Mouse (Mus musculus) midbrain, embryonic 16.5 days (tissue): ENCODE measurements around the gene Cbr3. TPM values are rescaled to one million over a fixed set of nuclear protein-coding genes. Genes with fewer than 3 reads are reported as not detected.
"Not testable (repeated sequence)": the region's sequence is repeated elsewhere in the genome, so short reads cannot be mapped to it uniquely, and the experiment has no call there.

Experiments used
- ATAC-seq: fragments of 200-750 bp; cut with Nextera tagmentation; 2 replicates; pipeline ENCODE4 v1.8.0; 2017; ENCODE audit warnings: moderate TSS enrichment
- H3K27ac ChIP-seq: fragments of 300-500 bp; sonication (generic); 2 replicates; pipeline ENCODE4 v1.5.1; 2014; ENCODE audit warnings: mild to moderate bottlenecking, low read length, mixed read lengths
- H3K27me3 ChIP-seq: fragments of 300-500 bp; sonication (generic); 2 replicates; pipeline ENCODE4 v1.6.1; 2014; ENCODE audit warnings: low read depth, low read length, mixed read lengths; ENCODE audit not compliant: control insufficient read depth, insufficient read depth
- H3K36me3 ChIP-seq: fragments of 300-500 bp; sonication (generic); 2 replicates; pipeline ENCODE4 v1.6.1; 2014; ENCODE audit warnings: mild to moderate bottlenecking, low read length, moderate library complexity, mixed read lengths; ENCODE audit not compliant: control insufficient read depth, insufficient read depth
- H3K4me1 ChIP-seq: fragments of 300-500 bp; sonication (generic); 2 replicates; pipeline ENCODE4 v1.6.1; 2014; ENCODE audit warnings: mild to moderate bottlenecking, low read length, mixed read lengths; ENCODE audit not compliant: control insufficient read depth, insufficient read depth
- H3K4me2 ChIP-seq: fragments of 300-500 bp; sonication (generic); 2 replicates; pipeline ENCODE4 v1.6.1; 2014; ENCODE audit warnings: mild to moderate bottlenecking, low read length, mixed read lengths
- H3K4me3 ChIP-seq: fragments of 300-500 bp; sonication (generic); 2 replicates; pipeline ENCODE4 v1.5.1; 2014; ENCODE audit warnings: low read depth, mild to moderate bottlenecking, low read length, moderate library complexity, mixed read lengths
- H3K9ac ChIP-seq: fragments of 300-500 bp; sonication (generic); 2 replicates; pipeline ENCODE4 v1.6.1; 2014; ENCODE audit warnings: low read depth, low read length, mixed read lengths
- H3K9me3 ChIP-seq: fragments of 300-500 bp; sonication (generic); replicated peaks from 2 replicates; pipeline ENCODE4 v1.6.1; 2014; ENCODE audit warnings: mild to moderate bottlenecking, low read length, mixed read lengths; ENCODE audit not compliant: control insufficient read depth, poor library complexity, severe bottlenecking
- WGBS: fragments of 180-500 bp; shearing (Covaris S2); extraction: QIAGEN DNeasy Blood & Tissue Kit; methylation state at CpG from one replicate; pipeline ENCODE4 v1.1.7; 2014; 5-methylcytosine and 5-hydroxymethylcytosine counted together
- polyA plus RNA-seq: library from polyadenylated mRNA; unstranded; fragments of >200 nt; fragmentation: Nextera tagmentation; extraction: Ambion mirVana; gene quantifications from 2 replicates; pipeline ENCODE4 v1.2.1, GENCODE M21; 2015

Cbr3 gene
- polyA plus RNA-seq, 1 experiment from 2014 or later: 3.0 TPM

DNA sequence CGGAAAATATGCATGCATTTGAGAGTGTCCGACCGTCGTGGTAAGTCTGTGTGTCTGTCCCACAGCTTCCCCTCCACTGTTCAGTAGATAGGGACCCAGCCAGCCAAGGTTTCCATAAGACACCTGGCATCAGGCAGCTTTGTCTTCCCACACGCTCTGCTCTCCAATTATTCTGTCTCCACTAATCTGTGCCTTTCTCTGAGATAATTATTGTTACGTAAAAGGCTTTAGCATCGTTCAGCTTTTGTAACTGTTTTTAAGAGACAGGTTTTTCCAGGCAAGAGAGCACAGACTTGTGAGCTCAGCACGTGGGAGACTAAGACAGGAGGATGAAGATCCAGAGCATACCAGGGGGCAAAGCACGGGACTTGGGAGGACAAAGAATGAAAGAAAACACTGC lies 3.9 kb upstream of the Cbr3 start:
- H3K27ac ChIP-seq: no peak overlapping the region
- no peak overlapping the region for H3K4me2 ChIP-seq
- no peak overlapping the region for H3K9ac ChIP-seq
- no peak for ATAC-seq
- 48% methylated on average over 9 of the region's 9 CpGs for WGBS
- no peaks in the 10 kb centered on the region for H3K36me3 ChIP-seq
- no peaks in the 10 kb centered on the region; the same call in 1 of the 2 replicates for H3K9me3 ChIP-seq
- H3K4me1 ChIP-seq: peaks cover 13% of the 10 kb centered on the region
- peaks cover 29% of the 10 kb centered on the region for H3K27me3 ChIP-seq
- no peak overlapping the region for H3K4me3 ChIP-seq

DNA sequence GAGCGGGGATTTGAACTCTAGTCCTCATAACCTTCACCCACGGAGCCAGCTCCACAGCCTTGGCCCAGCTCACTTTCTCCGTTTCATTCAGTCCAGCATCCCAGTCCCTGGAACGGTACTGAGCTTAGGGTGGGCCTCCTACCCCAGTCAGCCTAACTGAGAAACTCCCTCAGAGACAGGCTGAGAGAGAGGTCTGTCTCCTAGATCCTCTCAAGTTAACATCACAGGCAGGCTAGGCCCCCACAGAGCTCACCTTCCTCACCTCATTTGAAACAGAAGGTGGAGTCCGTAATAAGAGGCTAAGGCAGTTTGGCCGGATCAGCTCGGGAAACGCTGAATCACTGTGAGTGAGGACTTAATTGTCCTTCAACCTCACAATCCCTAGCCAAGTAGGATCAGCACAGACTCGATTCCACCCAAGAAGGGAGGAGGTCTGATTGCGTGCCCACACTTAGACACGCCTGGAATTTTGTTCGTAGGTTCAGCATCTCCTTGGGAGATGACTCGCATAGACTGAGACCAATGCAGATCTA lies 793 bp upstream of the Cbr3 start:
- WGBS: 21% methylated on average over 13 of the region's 13 CpGs
- no peaks in the 10 kb centered on the region; the same call in 1 of the 2 replicates for H3K9me3 ChIP-seq
- peaks cover 13% of the 10 kb centered on the region for H3K4me1 ChIP-seq
- H3K27me3 ChIP-seq: peaks cover 39% of the 10 kb centered on the region
- H3K27ac ChIP-seq: no peak overlapping the region
- no peak overlapping the region for H3K9ac ChIP-seq
- H3K4me3 ChIP-seq: peak overlapping the region; percentile 36
- peak overlapping the region; percentile 66 for H3K4me2 ChIP-seq
- no peak for ATAC-seq
- H3K36me3 ChIP-seq: no peaks in the 10 kb centered on the region

- Histone ChIP-seq H3K27me3 (peaks cover 39% of the 10 kb centered on the region), H3K9me3 (no peaks in the 10 kb centered on the region), H3K4me1 (peaks cover 13% of the 10 kb centered on the region), H3K27ac (no peak overlapping the region), H3K4me2 (peak overlapping the region; percentile 66), H3K9ac (peak overlapping the region; percentile 42; the same call in 1 of the 2 replicates), H3K36me3 (no peaks in the 10 kb centered on the region), H3K4me3 (peak overlapping the region; percentile 36)
- under 1% methylated on average over 52 of the region's 53 CpGs for WGBS
- peak; percentile 32; the same call in 1 of the 2 replicates for ATAC-seq
Measured at GRCm38 (mm10) chr16:93683508-93684236, 657 bp downstream of the Cbr3 start.

DNA sequence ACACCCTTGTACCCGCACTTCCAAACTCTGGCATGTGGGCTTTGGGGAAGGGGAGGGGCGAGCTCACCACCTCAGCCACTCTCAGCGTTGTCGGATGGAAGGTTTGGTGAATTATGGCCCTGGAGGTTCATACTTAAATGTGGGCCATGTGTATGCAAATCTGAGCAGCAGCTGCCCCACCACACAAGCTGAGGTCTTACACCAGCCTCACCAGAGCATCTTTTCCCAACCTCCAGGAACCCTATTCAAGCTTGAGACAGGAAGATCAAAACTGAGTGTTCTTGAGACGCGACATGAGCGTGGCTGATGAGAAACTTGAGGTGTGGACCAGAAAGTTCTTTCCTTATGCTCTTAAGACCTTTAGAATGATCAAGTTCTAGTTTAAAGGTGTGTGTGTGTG lies 1.4 kb downstream of the Cbr3 start:
- H3K9me3 ChIP-seq: no peaks in the 10 kb centered on the region
- no peak for ATAC-seq
- H3K4me3 ChIP-seq: no peak overlapping the region
- no peak overlapping the region for H3K27ac ChIP-seq
- peak overlapping the region; percentile 66; the same call in 1 of the 2 replicates for H3K4me2 ChIP-seq
- WGBS: 40% methylated on average over 7 of the region's 7 CpGs
- H3K9ac ChIP-seq: no peak overlapping the region
- no peaks in the 10 kb centered on the region for H3K36me3 ChIP-seq
- H3K4me1 ChIP-seq: peaks cover 13% of the 10 kb centered on the region
- H3K27me3 ChIP-seq: peaks cover 39% of the 10 kb centered on the region

DNA sequence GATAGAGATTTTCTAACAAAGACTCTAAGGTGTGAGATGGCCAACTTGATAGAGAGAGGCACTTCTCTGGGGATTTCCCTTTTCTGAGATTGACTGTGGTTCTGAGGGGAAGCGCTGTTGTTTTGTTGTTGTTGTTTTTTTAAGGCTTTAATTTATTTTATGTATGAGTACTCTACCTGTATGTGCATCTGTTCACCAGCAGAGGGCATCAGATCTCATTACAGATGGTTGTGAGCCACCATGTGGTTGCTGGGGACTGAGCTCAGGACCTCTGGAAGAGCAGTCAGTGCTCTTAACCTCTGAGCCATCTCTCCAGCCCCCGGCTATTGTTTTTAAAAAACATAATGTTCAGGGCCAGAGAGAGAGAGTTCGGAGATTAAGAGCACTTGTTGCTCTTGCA lies 2.8 kb downstream of the Cbr3 start:
- 91% methylated on average over 3 of the region's 3 CpGs for WGBS
- H3K9me3 ChIP-seq, H3K4me2 ChIP-seq, H3K36me3 ChIP-seq, H3K27ac ChIP-seq, ATAC-seq, H3K4me3 ChIP-seq, H3K9ac ChIP-seq: not testable (repeated sequence)
- Histone ChIP-seq H3K27me3 (peaks cover 39% of the 10 kb centered on the region), H3K4me1 (peaks cover 13% of the 10 kb centered on the region)

GRCm38 (mm10) chr16:93686421-93686820 lies 3.4 kb downstream of the Cbr3 start:
- no peak overlapping the region for H3K4me2 ChIP-seq
- peaks cover 13% of the 10 kb centered on the region for H3K4me1 ChIP-seq
- H3K4me3 ChIP-seq: no peak overlapping the region
- 81% methylated on average over 5 of the region's 7 CpGs for WGBS
- H3K9me3 ChIP-seq: no peaks in the 10 kb centered on the region
- H3K27ac ChIP-seq: no peak overlapping the region
- H3K27me3 ChIP-seq: peaks cover 36% of the 10 kb centered on the region
- no peak overlapping the region for H3K9ac ChIP-seq
- no peak for ATAC-seq
- no peaks in the 10 kb centered on the region for H3K36me3 ChIP-seq

DNA sequence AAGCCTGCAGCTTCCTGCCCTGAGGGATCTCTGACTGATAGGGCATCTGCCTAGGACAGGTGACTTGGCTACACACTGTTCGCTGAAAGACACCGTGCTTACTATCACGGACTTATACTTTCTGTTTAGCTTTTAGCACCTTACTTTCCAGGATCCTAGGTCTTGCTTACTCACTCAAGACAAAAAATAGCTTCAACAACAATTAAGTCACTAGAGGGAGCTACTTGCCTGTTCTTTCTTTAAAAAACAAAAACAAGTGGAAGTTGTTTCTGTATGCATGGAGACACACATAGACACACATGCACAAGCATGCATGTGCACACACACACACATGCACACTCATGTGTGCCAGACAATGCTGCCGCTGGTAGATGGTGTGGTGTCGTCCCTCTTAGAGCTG lies 3.9 kb downstream of the Cbr3 start:
- Histone ChIP-seq H3K27me3 (peaks cover 31% of the 10 kb centered on the region), H3K36me3 (no peaks in the 10 kb centered on the region), H3K4me2 (no peak overlapping the region), H3K9ac (no peak overlapping the region), H3K4me1 (peaks cover 13% of the 10 kb centered on the region), H3K4me3 (no peak overlapping the region), H3K27ac (no peak overlapping the region), H3K9me3 (no peaks in the 10 kb centered on the region)
- no peak for ATAC-seq
- 49% methylated on average over 5 of the region's 5 CpGs for WGBS

GRCm38 (mm10) chr16:93691206-93691841 lies 8.3 kb downstream of the Cbr3 start:
- Histone ChIP-seq H3K4me2 (no peak overlapping the region), H3K9me3 (no peaks in the 10 kb centered on the region), H3K27me3 (no peaks in the 10 kb centered on the region), H3K9ac (no peak overlapping the region), H3K4me1 (no peaks in the 10 kb centered on the region), H3K36me3 (no peaks in the 10 kb centered on the region), H3K4me3 (no peak overlapping the region), H3K27ac (no peak overlapping the region)
- WGBS: 78% methylated on average over 6 of the region's 6 CpGs
- ATAC-seq: no peak

- no peak overlapping the region for H3K4me2 ChIP-seq
- H3K27ac ChIP-seq: no peak overlapping the region
- no peaks in the 10 kb centered on the region for H3K9me3 ChIP-seq
- no peak overlapping the region for H3K9ac ChIP-seq
- ATAC-seq: no peak
- no peaks in the 10 kb centered on the region for H3K36me3 ChIP-seq
- no peaks in the 10 kb centered on the region for H3K4me1 ChIP-seq
- no peak overlapping the region for H3K4me3 ChIP-seq
- H3K27me3 ChIP-seq: no peaks in the 10 kb centered on the region
- 88% methylated on average over 2 of the region's 2 CpGs for WGBS
Measured at GRCm38 (mm10) chr16:93692744-93693143, 9.7 kb downstream of the Cbr3 start.
